Mouse (Mus musculus): Measurements from ENCODE around the gene Dagla.

GRCm38 (mm10) chr19:10224637-10225453 is 79.8 kb downstream of the Dagla start:
- no peak for TF ChIP-seq CTCF (IDR thresholded peaks at IDR 0.05)
- TF ChIP-seq POLR2A (IDR thresholded peaks at IDR 0.05; ENCODE audit: insufficient read depth, low read depth, low read length): no peak

All from heart, adult 2 months (tissue).